Mouse (Mus musculus) spleen, postnatal 36 days (tissue): ENCODE data around the gene Gm21972.
A peak's percentile ranks its signal among the peaks of the same experiment; 100 is the strongest.

Source experiments
- DNase-seq, 2 experiments: peaks; one replicate each; pipeline ENCODE4 v3.0.0; 2022; ENCODE audit warnings: low spot score in 2 of 2, mixed read lengths in 1 of 2

Gm21972 gene

DNA sequence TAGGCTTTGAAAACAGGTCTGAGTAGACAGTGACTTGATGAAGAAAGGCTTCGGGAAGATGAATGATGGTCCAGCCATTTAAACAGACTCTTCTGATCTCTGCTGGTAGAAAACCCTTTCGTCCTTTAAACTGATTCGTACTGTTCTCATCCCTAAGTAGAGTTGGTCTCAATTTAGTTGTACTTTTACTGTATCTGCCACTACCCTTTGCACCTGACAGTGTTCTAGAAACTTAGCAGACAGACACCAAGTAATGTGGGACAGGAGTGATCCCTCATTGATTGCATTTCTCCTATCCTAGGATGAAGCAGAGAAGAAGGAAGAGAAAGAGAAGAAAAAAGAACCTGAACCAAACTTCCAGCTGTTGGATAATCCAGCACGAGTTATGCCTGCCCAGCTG lies at the start of gene Gm21972:
Gene Gm21972, plus strand, starts transcription at position 301 of the 400 bp plus-strand sequence.
- no peak for DNase-seq

DNA sequence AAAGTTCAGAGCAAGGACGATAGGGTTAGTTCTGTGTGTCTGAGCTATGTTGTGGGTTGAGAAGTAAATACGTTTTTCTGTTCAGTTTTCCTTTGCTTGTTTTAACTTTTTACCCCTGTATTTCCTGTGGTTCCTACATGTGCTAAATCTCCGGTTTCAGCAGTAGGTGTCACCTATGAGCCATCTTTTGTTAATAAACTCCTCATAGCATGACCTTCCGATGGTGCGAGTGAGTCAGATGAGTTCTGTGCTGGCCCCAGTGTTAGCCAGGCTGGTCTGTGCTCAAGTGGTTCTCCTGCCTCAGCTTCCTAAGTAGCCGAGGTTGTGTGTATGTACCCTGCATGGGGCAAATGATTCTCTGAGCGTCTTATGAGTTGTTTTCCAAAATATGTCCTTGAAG lies 39.0 kb upstream of the Gm21972 start:
- no peak for DNase-seq

DNA sequence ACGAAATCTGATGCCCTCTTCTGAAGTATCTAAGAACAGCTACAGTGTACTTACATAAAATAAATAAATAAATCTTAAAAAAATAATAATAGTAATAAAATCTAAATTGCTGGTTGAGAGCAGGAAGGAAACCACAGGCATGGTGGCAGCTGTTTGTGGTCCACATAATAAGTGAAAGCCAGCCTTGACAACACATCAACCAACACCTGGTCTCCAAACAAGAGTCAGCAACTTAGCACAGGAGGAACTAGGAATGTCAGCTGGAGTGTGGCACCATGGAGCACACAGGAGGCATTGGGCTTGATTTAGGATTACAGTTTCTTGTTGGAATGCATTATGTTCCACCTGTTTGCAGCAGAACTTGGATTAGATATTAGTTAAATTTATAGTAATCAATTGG lies 28.4 kb upstream of the Gm21972 start:
- DNase-seq = no peak

DNA sequence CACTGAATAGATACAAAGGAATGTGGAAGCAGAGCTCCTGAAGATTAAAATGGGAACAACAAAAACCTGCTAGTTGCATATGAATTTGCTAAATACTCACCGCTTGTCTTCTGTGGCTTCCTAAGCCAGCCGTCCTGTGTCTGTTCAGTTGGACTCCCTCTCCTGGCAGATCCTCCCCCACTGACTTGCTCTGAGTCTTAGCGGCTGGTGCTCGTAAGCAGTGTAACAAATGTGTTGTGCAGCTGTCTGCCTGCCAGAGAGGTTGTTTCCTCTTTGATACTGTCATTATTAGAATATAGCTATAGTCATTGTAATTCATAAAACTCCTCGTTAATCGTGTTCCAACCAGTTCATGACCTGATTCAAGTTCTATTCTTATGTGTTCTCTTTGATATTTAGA lies 21.7 kb upstream of the Gm21972 start, which contains the start of gene Htr2b:
Gene Htr2b, minus strand, starts transcription at position 192 of the 400 bp plus-strand sequence.
- DNase-seq = peak in 1 of 2 experiments; percentile 2

DNA sequence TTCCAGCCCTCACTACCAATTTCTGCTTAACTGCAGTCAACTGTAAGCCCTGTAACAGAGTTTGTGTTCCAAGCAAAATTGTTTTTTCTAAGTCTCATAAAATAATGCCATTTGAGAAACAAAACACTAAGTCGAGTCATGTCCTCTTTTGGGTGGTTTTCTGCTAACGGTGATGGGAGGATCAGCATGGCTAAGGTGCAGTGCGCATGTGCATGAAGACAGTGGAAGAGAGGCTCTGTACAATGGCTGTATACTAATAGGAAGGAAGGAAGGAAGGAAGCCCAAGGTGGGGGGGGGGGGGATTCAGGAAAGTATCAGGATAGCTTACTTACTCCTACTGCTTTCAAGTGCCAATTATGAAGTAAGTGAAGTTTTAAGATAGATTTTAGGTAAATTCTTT lies 19.3 kb upstream of the Gm21972 start:
- DNase-seq = no peak

DNA sequence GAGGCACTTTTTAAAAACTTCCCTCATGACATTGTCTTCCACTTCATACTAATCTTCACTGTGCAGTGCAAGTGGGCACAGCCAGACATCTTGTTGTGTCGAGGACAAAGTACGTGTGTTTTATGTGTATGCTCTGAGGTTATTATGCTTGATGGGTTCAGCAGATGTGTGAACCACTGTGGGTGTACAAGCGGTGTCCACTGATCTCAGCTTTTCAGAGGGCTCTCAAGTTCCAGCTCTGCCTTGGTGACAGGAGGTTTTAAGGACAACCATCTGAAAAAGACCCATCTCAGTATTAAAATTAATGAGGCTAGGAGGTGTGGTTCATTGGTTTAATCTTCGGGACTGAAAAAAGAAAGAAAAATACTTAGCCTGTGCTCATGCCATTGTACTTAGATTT lies 13.9 kb upstream of the Gm21972 start:
- DNase-seq = no peak

DNA sequence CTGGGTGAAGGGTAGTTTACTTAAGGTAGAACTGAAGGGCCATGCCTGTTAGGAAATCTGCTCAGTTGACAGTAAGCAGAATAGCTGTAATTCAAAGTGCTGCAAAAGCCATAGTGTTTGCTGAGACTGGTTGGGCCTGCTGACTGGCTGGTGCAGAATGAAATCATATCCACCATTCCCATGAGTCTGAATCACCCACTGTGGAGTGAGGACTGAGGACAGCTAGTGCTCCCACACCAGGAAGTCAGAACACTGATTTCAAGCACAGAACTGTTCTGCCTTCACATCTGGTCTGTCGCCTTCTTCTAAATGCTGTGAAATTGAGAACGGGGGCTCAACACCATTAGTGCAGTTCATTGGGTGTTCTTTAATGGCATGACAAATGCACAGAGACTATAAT lies 7.4 kb upstream of the Gm21972 start:
- DNase-seq = no peak

DNA sequence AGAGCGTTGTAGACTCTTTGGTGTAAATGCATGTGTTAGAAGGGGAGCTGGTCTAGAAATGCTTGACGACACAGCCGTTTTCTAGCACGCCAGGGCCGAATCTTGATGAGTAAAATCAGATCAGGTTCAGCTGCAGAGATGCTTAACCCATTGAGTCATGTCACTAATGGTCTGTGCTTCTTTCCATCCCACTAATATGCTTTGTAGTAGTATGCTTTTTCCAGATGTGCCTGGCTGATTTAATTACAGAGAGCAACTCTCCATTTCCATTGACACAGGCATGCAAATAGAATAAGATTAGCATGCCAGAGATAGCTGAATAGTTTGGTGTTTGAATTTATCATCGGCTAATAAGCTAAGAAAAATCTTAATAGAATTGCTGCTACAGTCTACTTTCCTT lies 1.9 kb downstream of the Gm21972 start:
- no peak for DNase-seq

DNA sequence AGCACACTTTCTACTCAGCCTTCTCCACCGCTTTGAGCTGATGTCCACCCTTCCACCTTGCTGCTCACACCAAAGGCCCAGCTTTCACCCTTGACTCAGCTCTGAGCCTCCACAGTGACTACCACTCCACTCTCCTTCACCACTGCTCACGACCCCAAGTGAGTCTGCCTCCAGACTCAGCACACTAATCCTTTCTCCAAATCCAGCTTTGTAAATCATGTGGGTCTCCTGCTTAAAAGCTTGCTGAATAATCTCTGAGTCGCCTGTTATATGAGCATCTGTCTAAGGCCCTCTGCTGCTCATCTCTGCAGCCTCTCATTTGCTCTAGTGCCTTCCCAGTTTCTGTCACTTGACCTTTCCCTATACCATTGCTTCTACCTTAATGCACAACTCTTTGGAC lies 7.6 kb downstream of the Gm21972 start:
- DNase-seq = no peak

DNA sequence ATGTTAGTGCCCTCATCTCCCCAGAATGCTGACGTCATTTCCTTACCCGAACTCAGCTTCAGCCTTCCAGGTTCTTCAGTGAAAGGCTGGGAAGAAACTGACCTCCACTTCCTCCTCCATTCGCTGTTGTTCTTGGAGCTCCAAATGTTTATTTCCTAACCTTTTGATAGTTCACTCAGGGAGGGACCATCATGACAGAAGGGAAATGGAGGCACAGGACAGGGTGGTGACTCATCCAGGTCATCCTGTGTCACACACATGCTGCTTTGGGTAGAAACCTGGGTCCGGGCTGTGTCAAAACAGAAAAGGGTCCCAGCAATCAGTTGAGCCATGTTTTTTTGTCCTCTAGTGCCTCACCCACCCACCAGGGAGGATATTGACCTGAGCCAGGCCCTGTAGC lies 9.7 kb downstream of the Gm21972 start:
- DNase-seq = no peak

DNA sequence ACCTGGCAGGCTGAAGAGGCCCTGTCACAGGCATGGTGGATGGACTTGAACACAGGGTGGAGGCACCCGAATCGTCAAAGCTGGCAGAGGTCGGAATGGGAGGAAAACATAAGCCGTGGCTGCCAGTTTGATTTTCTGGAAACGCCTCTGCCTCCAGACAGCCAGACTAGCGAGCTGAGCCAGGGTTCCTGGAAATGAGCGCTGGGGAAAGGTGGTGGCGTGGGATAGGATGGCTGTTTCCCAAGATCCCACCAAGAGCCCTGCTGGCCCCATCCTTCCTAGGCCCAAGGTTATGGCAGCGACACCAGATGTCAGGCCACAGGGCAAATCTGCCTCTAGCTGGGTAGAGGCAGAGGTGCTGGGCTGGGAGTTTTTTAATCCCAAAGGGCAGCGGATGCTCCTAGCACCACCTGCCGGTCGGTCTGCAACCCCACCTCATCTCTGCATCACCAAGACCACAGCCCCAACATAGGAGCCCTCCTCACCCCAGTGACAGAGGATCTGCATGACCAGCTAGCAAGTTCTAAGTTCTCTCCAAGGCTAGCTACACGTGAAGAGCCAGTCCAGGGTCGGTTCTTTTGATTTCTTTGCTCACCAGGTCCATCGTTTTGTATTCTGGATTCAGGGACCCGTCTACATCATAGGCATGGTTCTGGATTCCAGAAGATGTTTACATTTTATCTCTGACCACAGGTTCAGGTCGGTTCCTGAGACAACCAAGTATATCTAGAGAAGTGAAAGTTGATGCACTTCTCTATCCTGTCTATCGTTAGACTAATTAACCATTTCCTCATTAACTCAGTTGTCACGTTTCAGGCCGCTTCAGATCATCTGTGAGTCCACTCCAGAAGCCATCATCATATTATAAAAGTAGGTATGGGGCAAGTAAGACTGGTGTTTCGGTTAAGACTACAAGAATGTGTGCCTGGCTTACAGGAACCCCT lies 10.8 kb downstream of the Gm21972 start:
- DNase-seq = peak; percentile 15 to 25

DNA sequence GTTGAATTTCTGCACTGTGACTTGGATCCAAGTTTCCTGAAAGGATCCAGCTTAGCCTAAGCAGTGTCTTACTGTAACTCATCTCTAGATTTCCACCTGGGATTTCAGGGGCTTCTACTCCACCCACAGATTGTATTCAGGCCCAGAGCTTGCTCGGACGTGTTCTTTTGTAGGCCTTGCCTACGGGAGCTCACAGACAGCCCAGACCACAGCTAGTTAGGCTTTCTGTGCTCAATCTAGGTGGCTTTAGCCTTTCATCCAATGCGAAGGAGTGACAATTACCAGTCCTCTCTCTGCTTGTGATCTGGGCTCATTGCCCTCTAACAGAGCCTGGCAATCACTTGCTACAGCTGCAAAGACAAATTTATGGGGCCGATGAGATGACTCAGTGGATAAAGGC lies 12.9 kb downstream of the Gm21972 start:
- DNase-seq = no peak

DNA sequence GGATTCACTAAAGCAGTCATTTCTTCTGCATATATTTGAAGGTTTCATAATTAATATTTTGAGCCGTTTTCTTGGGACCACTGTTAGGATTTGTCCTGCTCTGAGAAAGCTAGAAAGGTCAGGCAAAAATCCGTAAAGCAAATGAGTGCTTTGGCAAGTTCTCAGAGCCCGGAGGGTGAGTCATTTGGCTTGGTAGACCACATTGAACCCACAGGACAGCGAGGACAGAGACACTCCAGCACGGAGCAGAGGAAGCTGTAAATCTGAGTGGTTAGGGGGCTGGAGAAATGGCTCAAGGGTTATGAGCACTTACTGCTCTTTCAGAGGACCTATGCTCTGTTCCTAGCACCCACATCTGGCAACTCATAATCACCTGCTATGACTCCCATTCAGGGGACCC lies 14.1 kb downstream of the Gm21972 start:
- DNase-seq = no peak

DNA sequence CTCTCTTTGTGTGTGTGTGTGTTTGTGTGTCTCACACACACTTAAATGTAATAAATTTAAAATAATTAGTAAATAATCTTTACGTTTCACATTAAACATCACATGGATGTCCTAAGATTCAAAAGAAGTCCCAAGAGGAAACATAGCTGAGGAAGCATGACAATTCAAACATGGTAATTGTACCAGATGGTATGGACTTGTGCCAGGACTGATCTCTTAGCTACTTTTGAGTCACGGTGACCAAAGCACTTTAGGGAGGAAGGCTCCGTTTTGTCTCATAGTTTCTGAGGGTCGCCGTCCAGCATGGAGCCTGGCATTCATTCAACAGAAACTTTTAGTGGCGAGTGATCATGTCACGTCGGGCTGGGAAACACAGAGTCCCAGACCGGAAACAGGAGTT lies 14.7 kb downstream of the Gm21972 start:
- no peak for DNase-seq

DNA sequence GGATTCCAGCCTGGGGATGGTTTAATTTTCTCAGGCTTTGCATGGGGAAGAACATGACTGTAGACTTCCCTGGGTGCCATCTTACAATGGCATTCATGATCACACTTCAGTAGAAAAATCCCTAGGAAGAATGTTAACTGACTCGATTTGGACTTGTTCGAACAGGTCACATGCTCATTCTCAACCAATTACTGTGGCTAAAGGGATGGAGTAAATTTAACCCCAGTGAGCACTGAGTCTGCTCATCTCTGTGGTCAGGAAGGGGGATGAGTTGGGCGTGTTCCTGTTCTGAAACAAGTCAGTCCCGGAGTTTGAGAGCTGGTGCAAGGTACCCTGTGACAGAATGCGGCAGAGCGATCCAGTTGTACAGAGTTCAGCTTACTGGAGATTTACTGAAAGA lies 17.5 kb downstream of the Gm21972 start:
- DNase-seq = no peak

DNA sequence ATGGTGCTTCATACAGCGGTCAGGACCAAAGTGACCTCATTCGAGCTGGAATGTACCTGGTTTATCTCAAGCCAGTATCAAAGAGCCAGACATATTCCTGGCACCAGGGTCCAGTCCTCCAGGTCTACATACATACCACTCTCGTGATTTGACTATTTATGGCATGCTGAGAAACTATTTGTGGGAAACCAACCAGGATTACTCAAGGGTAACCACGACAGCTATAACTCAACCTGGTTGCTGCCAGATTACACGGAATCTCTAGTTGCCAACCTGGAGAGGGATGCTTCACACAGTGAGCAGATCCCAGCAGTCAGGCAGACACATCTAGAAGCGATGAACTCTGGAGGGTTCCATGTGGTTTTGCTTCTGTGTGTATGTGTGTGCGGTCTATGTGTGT lies 17.9 kb downstream of the Gm21972 start:
- DNase-seq = no peak

DNA sequence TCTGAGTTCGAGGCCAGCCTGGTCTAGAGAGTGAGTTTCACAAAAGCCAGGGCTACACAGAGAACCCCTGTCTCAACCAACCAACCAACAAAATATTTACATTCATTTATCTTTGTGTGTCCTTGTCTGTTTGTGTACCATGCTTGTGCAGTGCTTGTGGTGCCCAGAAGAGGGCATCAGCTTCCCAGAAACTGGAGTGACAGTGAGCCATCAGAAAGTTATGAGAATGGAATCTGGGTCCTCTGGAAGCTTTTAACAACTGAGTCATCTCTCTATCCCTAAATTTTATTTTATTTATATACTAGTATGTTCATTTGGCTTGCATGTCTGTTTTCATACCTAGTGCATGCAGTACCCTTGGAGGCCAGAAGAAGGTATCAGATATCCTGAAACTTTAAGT lies 19.2 kb downstream of the Gm21972 start:
- DNase-seq = no peak

DNA sequence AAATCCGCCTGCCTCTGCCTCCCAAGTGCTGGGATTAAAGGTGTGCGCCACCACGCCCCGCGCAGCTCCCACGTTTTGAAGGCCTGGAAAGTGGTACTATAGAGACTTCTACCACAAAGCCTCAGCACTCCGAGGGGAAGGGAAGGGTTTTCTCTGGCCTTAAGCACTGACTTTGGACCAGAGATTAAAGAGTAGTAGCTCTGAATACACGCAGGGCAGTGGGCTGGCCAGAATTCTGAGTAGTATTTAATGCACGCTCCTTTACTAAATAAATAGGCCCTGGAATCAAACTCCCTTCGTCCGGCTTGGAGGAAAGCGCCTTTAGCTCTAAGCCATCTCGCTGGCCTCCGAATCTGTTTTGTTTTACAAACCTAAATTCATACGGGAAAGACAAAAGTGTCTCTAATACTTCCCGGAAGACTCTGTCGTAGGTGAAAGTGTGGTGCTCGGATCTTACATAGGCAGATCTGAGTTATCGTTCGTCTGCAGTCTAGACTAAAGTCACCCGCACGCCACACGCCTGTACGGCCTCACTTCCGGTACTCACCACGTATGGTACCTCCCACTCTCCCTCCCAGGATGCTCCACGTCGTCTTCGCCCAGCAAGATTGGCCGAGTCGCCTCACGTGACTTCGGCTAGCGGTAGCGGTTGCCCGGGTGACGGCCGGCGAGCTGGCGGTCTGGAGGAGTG lies 20.8 kb downstream of the Gm21972 start, which contains the start of gene Armc9:
Gene Armc9, plus strand, starts transcription at position 648 of the 691 bp plus-strand sequence.
- peak; percentile 96 to 97 for DNase-seq

DNA sequence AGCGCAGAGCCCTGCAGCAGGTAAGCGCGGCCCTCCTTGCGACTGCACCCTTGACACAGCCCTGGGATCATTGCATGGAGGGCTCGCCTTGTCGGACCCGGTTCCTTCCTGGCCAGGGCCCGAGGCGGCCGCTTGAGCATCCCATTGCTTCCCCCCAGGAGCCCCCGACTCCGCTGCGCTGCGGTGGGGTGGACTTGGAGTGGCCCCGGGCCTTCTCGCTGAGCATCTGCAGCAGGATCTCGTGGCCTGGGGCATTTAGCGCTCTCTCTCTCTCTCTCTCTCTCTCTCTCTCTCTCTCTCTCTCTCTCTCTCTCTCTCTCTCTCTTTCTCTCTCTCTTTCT lies 21.4 kb downstream of the Gm21972 start:
- DNase-seq = no peak

DNA sequence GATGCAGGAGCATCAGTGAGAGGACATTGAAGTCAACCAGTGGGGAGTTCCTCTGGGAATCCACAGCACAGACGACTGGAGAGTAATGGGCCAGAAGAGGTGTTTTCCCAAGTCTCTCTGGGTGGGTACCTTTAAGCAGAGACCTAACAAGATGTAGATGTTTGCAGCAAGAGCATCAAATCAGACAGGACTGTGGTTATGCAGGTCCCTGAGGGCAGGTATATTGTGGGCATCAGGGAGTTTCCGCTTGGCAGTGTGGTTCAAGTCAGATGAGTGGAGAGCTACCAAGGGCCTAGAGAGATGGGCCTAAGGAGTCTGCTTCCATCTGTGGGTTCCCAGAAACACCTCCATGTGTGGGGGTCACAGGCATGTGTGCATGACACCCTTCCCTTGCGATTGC lies 22.6 kb downstream of the Gm21972 start:
- DNase-seq = no peak

DNA sequence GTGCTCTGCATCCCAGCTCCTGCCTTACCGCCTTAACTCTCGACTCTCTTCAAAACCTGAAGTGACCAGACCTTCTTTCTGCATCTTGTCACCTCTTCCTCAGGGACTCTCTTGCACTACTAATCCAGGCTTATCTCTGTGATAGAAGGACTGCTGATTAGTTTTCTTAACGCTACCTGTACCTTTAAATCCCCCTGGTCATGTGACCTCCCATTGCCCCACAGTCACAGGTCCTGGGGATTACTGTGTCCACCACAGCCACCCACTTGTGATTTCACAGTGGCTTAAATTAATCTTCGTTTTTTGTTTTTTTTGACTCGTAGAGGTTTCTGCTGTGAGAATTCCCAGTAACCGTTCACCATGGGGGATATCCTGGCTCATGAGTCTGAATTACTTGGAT lies 23.2 kb downstream of the Gm21972 start:
- no peak for DNase-seq

DNA sequence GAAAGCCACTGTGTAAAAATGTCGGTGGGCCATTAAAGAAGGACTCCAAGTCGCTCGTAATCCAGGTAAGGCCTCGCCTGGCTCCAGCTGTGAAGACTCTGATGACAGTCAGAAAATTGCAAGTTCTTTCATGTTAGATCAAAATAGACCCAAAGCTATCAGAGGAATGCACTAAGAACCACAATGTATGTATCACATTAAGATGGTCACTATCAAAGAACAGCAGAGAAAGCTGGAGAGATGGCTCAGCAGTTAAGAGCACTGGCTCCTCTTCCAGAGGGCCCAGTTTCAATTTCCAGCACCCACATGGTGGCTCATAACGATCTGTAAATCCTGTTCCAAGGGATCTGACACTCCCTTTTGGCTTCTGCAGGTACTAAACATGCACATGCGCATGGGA lies 26.6 kb downstream of the Gm21972 start:
- DNase-seq = no peak

DNA sequence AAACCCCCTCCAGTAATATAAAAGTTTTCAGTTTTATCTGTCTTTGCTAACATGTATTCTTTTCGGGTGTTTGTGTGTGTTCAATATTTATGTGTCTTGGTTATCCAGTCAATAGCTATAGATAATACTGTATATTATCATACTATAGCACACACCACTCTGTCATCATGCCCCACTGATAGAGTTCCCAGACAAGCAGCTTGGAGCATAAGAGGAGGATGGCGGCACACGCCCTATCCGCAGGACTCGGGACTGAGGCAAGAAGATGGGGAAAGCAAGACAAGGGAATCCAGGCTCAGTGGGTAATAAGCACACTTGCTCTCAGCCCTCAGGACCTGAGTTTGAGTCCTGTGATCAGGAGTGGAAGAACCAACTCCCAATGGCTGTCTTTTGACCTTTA lies 27.0 kb downstream of the Gm21972 start:
- DNase-seq = peak in 1 of 2 experiments; percentile 43
